Mouse (Mus musculus) MEL (cell line): Measurements from ENCODE around the gene Cdh22. TPM values are rescaled to one million over a fixed set of nuclear protein-coding genes. Genes with fewer than 3 reads are reported as not detected.

Experiments
- DNase-seq: peaks from one replicate; pipeline ENCODE4 v3.0.0; 2011; ENCODE audit warnings: low read depth, low spot score
- H3K27ac ChIP-seq: 2 replicates; pipeline ENCODE4 v1.5.1; 2012; ENCODE audit warnings: low read depth, mild to moderate bottlenecking, control low read depth, low read length, moderate library complexity; ENCODE audit not compliant: control insufficient read depth
- H3K27me3 ChIP-seq, 2 experiments: fragments of 150-350 bp in 1 of 2; sonication (generic) in 1 of 2; 2 replicates each; pipeline ENCODE4 v1.6.1; 2012; ENCODE audit warnings: low read length in 2 of 2, mild to moderate bottlenecking in 2 of 2, improper control_type of control experiment in 1 of 2, moderate library complexity in 1 of 2; ENCODE audit not compliant: insufficient read depth in 2 of 2, control insufficient read depth in 1 of 2
- H3K36me3 ChIP-seq, 2 experiments: 2 replicates each; pipeline ENCODE4 v1.6.1; 2012 to 2014; ENCODE audit warnings: low read length in 2 of 2, improper control_type of control experiment in 1 of 2, inconsistent platforms in 1 of 2, mild to moderate bottlenecking in 1 of 2; ENCODE audit not compliant: insufficient read depth in 2 of 2, control insufficient read depth in 1 of 2
- H3K4me1 ChIP-seq, 2 experiments: fragments of 150-350 bp in 1 of 2; sonication (generic) in 1 of 2; 2 replicates each; pipeline ENCODE4 v1.6.1; 2012; ENCODE audit warnings: low read length in 2 of 2, improper control_type of control experiment in 1 of 2, mild to moderate bottlenecking in 1 of 2; ENCODE audit not compliant: insufficient read depth in 2 of 2, control insufficient read depth in 1 of 2
- H3K4me3 ChIP-seq, 2 experiments: fragments of 150-350 bp in 1 of 2; sonication (generic) in 1 of 2; 2 replicates each; pipeline ENCODE4 v1.5.1; 2012; ENCODE audit warnings: low read depth in 2 of 2, low read length in 2 of 2, mild to moderate bottlenecking in 2 of 2, moderate library complexity in 2 of 2, control low read depth in 1 of 2, improper control_type of control experiment in 1 of 2; ENCODE audit not compliant: control insufficient read depth in 1 of 2, insufficient read depth in 1 of 2
- H3K79me2 ChIP-seq: 2 replicates; pipeline ENCODE4 v1.6.1; 2012; ENCODE audit warnings: mild to moderate bottlenecking, low read length, moderate library complexity; ENCODE audit not compliant: control insufficient read depth, poor library complexity, insufficient read depth
- H3K9ac ChIP-seq: 2 replicates; pipeline ENCODE4 v1.6.1; 2012; ENCODE audit warnings: low read depth, mild to moderate bottlenecking, control low read depth, low read length, moderate library complexity; ENCODE audit not compliant: control insufficient read depth, poor library complexity, severe bottlenecking
- H3K9me3 ChIP-seq: fragments of 150-350 bp; sonication (generic); replicated peaks from 2 replicates; pipeline ENCODE4 v1.6.1; 2012; ENCODE audit warnings: mild to moderate bottlenecking, low read length, improper control_type of control experiment, moderate library complexity; ENCODE audit not compliant: insufficient read depth
- CHD1 ChIP-seq: IDR thresholded peaks from 2 replicates; pipeline ENCODE4 v1.6.1; 2012; ENCODE audit warnings: low read depth, mild to moderate bottlenecking, inconsistent platforms, low read length, improper control_type of control experiment
- CTCF ChIP-seq, 3 experiments: IDR thresholded peaks in 2 of 3; conservative IDR thresholded peaks in 1 of 3; 2 replicates each; pipeline ENCODE4 v1.5.1; 2011 to 2012; ENCODE audit warnings: low read length in 3 of 3, low read depth in 2 of 3, mild to moderate bottlenecking in 2 of 3, improper control_type of control experiment in 1 of 3, inconsistent platforms in 1 of 3, mixed read lengths in 1 of 3, moderate library complexity in 1 of 3; ENCODE audit not compliant: control insufficient read depth in 1 of 3, insufficient read depth in 1 of 3, poor library complexity in 1 of 3, severe bottlenecking in 1 of 3
- ELF1 ChIP-seq: IDR thresholded peaks from 2 replicates; pipeline ENCODE4 v1.6.1; 2014; ENCODE audit warnings: low read depth, mild to moderate bottlenecking, inconsistent platforms, low read length, improper control_type of control experiment, moderate library complexity
- ETS1 ChIP-seq: IDR thresholded peaks from 2 replicates; pipeline ENCODE4 v1.6.1; 2012; ENCODE audit warnings: low read depth, mild to moderate bottlenecking, inconsistent platforms, low read length, improper control_type of control experiment, moderate library complexity
- GABPA ChIP-seq: IDR thresholded peaks from 2 replicates; pipeline ENCODE4 v1.6.1; 2012; ENCODE audit warnings: low read depth, mild to moderate bottlenecking, inconsistent platforms, low read length, improper control_type of control experiment, moderate library complexity
- GATA1 ChIP-seq: IDR thresholded peaks from 2 replicates; pipeline ENCODE4 v1.6.1; 2011; ENCODE audit warnings: low read depth, low read length, improper control_type of control experiment
- HCFC1 ChIP-seq: IDR thresholded peaks from 2 replicates; pipeline ENCODE4 v1.6.1; 2012; ENCODE audit warnings: low read depth, mild to moderate bottlenecking, inconsistent platforms, low read length, improper control_type of control experiment, moderate library complexity
- JUND ChIP-seq: IDR thresholded peaks from 2 replicates; pipeline ENCODE4 v1.6.1; 2011; ENCODE audit warnings: low read depth, mild to moderate bottlenecking, improper control_type of control experiment, low read length
- KAT2A ChIP-seq: conservative IDR thresholded peaks from 2 replicates; pipeline ENCODE4 v1.6.1; 2012; ENCODE audit warnings: low read depth, low read length, improper control_type of control experiment, inconsistent platforms
- MAX ChIP-seq: IDR thresholded peaks from 2 replicates; pipeline ENCODE4 v1.6.1; 2011; ENCODE audit warnings: low read length, improper control_type of control experiment
- MAZ ChIP-seq: IDR thresholded peaks from 2 replicates; pipeline ENCODE4 v1.6.1; 2012; ENCODE audit warnings: low read depth, mild to moderate bottlenecking, inconsistent platforms, low read length, improper control_type of control experiment
- MEF2A ChIP-seq: IDR thresholded peaks from 2 replicates; pipeline ENCODE4 v1.6.1; 2014; ENCODE audit warnings: low read depth, mild to moderate bottlenecking, inconsistent platforms, low read length, improper control_type of control experiment; ENCODE audit not compliant: poor library complexity, insufficient replicate concordance, severe bottlenecking; ENCODE audit errors: extremely low read depth
- MXI1 ChIP-seq: IDR thresholded peaks from 2 replicates; pipeline ENCODE4 v1.6.1; 2011; ENCODE audit warnings: mild to moderate bottlenecking, low read depth, low read length, improper control_type of control experiment
- MYB ChIP-seq: IDR thresholded peaks from 2 replicates; pipeline ENCODE4 v1.6.1; 2011; ENCODE audit warnings: mild to moderate bottlenecking, low read depth, low read length, improper control_type of control experiment
- POLR2AphosphoS2 ChIP-seq: IDR thresholded peaks from 2 replicates; pipeline ENCODE4 v1.6.1; 2011; ENCODE audit warnings: low read length, improper control_type of control experiment
- RCOR1 ChIP-seq: IDR thresholded peaks from 2 replicates; pipeline ENCODE4 v1.6.1; 2012; ENCODE audit warnings: low read depth, mild to moderate bottlenecking, inconsistent platforms, low read length, improper control_type of control experiment
- SIN3A ChIP-seq: IDR thresholded peaks from 2 replicates; pipeline ENCODE4 v1.6.1; 2012; ENCODE audit warnings: low read length, improper control_type of control experiment, inconsistent platforms
- TAL1 ChIP-seq: IDR thresholded peaks from 2 replicates; pipeline ENCODE4 v1.6.1; 2012; ENCODE audit warnings: mild to moderate bottlenecking, inconsistent platforms, low read length, moderate library complexity, mixed read lengths
- TBP ChIP-seq: IDR thresholded peaks from 2 replicates; pipeline ENCODE4 v1.8.0; 2011; ENCODE audit warnings: low read depth, low read length, improper control_type of control experiment
- UBTF ChIP-seq: IDR thresholded peaks from 2 replicates; pipeline ENCODE4 v1.6.1; 2012; ENCODE audit warnings: low read depth, mild to moderate bottlenecking, inconsistent platforms, low read length, improper control_type of control experiment, moderate library complexity, borderline replicate concordance; ENCODE audit not compliant: insufficient read depth
- USF1 ChIP-seq: IDR thresholded peaks from 2 replicates; pipeline ENCODE4 v1.6.1; 2014; ENCODE audit warnings: low read depth, mild to moderate bottlenecking, inconsistent platforms, low read length, improper control_type of control experiment, moderate library complexity
- USF2 ChIP-seq, 2 experiments: IDR thresholded peaks; 2 replicates each; pipeline ENCODE4 v1.6.1; 2011 to 2012; ENCODE audit warnings: improper control_type of control experiment in 2 of 2, low read length in 2 of 2, borderline replicate concordance in 1 of 2, inconsistent platforms in 1 of 2, low read depth in 1 of 2, mild to moderate bottlenecking in 1 of 2; ENCODE audit not compliant: insufficient read depth in 1 of 2
- ZC3H11A ChIP-seq: IDR thresholded peaks from 2 replicates; pipeline ENCODE4 v1.6.1; 2012; ENCODE audit warnings: low read depth, mild to moderate bottlenecking, inconsistent platforms, low read length, improper control_type of control experiment
- ZKSCAN1 ChIP-seq: IDR thresholded peaks from 2 replicates; pipeline ENCODE4 v1.6.1; 2012; ENCODE audit warnings: low read depth, mild to moderate bottlenecking, inconsistent platforms, low read length, improper control_type of control experiment, moderate library complexity
- ZMIZ1 ChIP-seq: IDR thresholded peaks from 2 replicates; pipeline ENCODE4 v1.6.1; 2012; ENCODE audit warnings: low read depth, mild to moderate bottlenecking, inconsistent platforms, low read length, improper control_type of control experiment, moderate library complexity
- ZNF384 ChIP-seq: IDR thresholded peaks from 2 replicates; pipeline ENCODE4 v1.6.1; 2012; ENCODE audit warnings: low read depth, mild to moderate bottlenecking, inconsistent platforms, low read length, improper control_type of control experiment
- polyA plus RNA-seq, 2 experiments: library from polyadenylated mRNA; stranded (reverse) in 1 of 2; unstranded in 1 of 2; fragments of >175 nt in 1 of 2; fragments of >200 nt in 1 of 2; gene quantifications; 2 replicates each; pipeline versions ENCODE4 v1.2.1 to v1.2.4; 2012; ENCODE audit warnings: low replicate concordance in 2 of 2, low read depth in 1 of 2; ENCODE audit not compliant: insufficient read length in 2 of 2, insufficient read depth in 1 of 2, missing spikeins in 1 of 2
- total RNA-seq: library from RNA; depleted of rRNA; stranded (reverse); fragments of 300-350 nt; gene quantifications from 2 replicates; pipeline ENCODE4 v1.2.3, GENCODE M21; 2012

Gene Cdh22
- total and polyA plus RNA-seq, 3 experiments = not detected

- H3K79me2 ChIP-seq = no peaks in the 10 kb centered on the region
- no peaks in the 10 kb centered on the region for H3K36me3 ChIP-seq
- H3K27ac ChIP-seq = no peak overlapping the region
- H3K27me3 ChIP-seq = no peaks in the 10 kb centered on the region
- H3K4me1 ChIP-seq = 0 out of 4 replicates have a peak, but pooled peaks cover 0 to 5% of the 10 kb centered on the region in 2 experiments
- no peak overlapping the region for H3K9ac ChIP-seq
- no peaks in the 10 kb centered on the region for H3K9me3 ChIP-seq
- no peak overlapping the region for H3K4me3 ChIP-seq
- no peak for DNase-seq
- TF ChIP-seq ZMIZ1 (no peak), KAT2A (no peak), ZNF384 (no peak), TAL1 (no peak), CTCF (IDR thresholded peaks at IDR 0.05 in 2 of 3, conservative IDR thresholded peaks at IDR 0.05 in 1 of 3; ENCODE audit: control insufficient read depth in 1 of 3, insufficient read depth in 1 of 3, low read depth in 2 of 3, low read length in 3 of 3, poor library complexity in 1 of 3, severe bottlenecking in 1 of 3) (no peak), HCFC1 (no peak), JUND (no peak), MXI1 (no peak), ETS1 (no peak), USF2 (IDR thresholded peaks at IDR 0.05; ENCODE audit: borderline replicate concordance in 1 of 2, insufficient read depth in 1 of 2, low read depth in 1 of 2, low read length in 2 of 2) (no peak), MYB (no peak), ZC3H11A (no peak), ELF1 (no peak), USF1 (no peak), CHD1 (no peak), UBTF (no peak), GABPA (no peak)
Measured at GRCm38 (mm10) chr2:165279351-165279750, 44.7 kb upstream of the Cdh22 start.

- H3K36me3 ChIP-seq = no peaks in the 10 kb centered on the region
- no peaks in the 10 kb centered on the region for H3K79me2 ChIP-seq
- DNase-seq = no peak
- no peak overlapping the region for H3K27ac ChIP-seq
- H3K9ac ChIP-seq = no peak overlapping the region
- H3K9me3 ChIP-seq = no peaks in the 10 kb centered on the region
- no peaks in the 10 kb centered on the region for H3K27me3 ChIP-seq
- TF ChIP-seq GATA1 (no peak), ZC3H11A (no peak), RCOR1 (no peak), TBP (no peak), CTCF (IDR thresholded peaks at IDR 0.05 in 2 of 3, conservative IDR thresholded peaks at IDR 0.05 in 1 of 3; ENCODE audit: control insufficient read depth in 1 of 3, insufficient read depth in 1 of 3, low read depth in 2 of 3, low read length in 3 of 3, poor library complexity in 1 of 3, severe bottlenecking in 1 of 3) (no peak), HCFC1 (no peak), TAL1 (no peak), SIN3A (no peak), MAX (no peak), ETS1 (no peak), MAZ (no peak), POLR2AphosphoS2 (no peak), KAT2A (no peak), ZKSCAN1 (no peak), MEF2A (no peak), USF2 (IDR thresholded peaks at IDR 0.05; ENCODE audit: borderline replicate concordance in 1 of 2, insufficient read depth in 1 of 2, low read depth in 1 of 2, low read length in 2 of 2) (no peak), USF1 (no peak)
- 0 out of 4 replicates have a peak, but pooled peaks cover 0 to 4% of the 10 kb centered on the region in 2 experiments for H3K4me1 ChIP-seq
- no peak overlapping the region for H3K4me3 ChIP-seq
Measured at GRCm38 (mm10) chr2:165277188-165277740, 42.6 kb upstream of the Cdh22 start.
